Mouse (Mus musculus) lung, embryonic 14.5 days (tissue): ENCODE data around the gene Sos2. TPM values are rescaled to one million over a fixed set of nuclear protein-coding genes. Genes with fewer than 3 reads are reported as not detected.

Source experiments
- ATAC-seq: fragments of 200-750 bp; cut with Nextera tagmentation; 2 replicates; pipeline ENCODE4 v1.8.0; 2017; ENCODE audit warnings: mild to moderate bottlenecking, moderate TSS enrichment, moderate library complexity; ENCODE audit not compliant: insufficient read depth
- DNase-seq: peaks from one replicate; pipeline ENCODE4 v3.0.0-alpha.2; 2015
- H3K27ac ChIP-seq: fragments of 300-500 bp; sonication (generic); 2 replicates; pipeline ENCODE4 v1.5.1; 2014; ENCODE audit warnings: low read depth, mild to moderate bottlenecking, moderate library complexity
- H3K27me3 ChIP-seq: fragments of 300-500 bp; sonication (generic); 2 replicates; pipeline ENCODE4 v1.6.1; 2014; ENCODE audit warnings: low read length, control low read depth; ENCODE audit not compliant: insufficient read depth
- H3K36me3 ChIP-seq: fragments of 300-500 bp; sonication (generic); 2 replicates; pipeline ENCODE4 v1.6.1; 2014; ENCODE audit warnings: control low read depth; ENCODE audit not compliant: insufficient read depth
- H3K4me1 ChIP-seq: fragments of 300-500 bp; sonication (generic); 2 replicates; pipeline ENCODE4 v1.6.1; 2014; ENCODE audit warnings: antibody characterized with exemption, control low read depth; ENCODE audit not compliant: insufficient read depth
- H3K4me2 ChIP-seq: fragments of 300-500 bp; sonication (generic); 2 replicates; pipeline ENCODE4 v1.6.1; 2014; ENCODE audit warnings: mild to moderate bottlenecking
- H3K4me3 ChIP-seq: fragments of 300-500 bp; sonication (generic); 2 replicates; pipeline ENCODE4 v1.5.1; 2014; ENCODE audit warnings: low read depth, low read length
- H3K9ac ChIP-seq: fragments of 300-500 bp; sonication (generic); 2 replicates; pipeline ENCODE4 v1.6.1; 2014
- H3K9me3 ChIP-seq: fragments of 300-500 bp; sonication (generic); 2 replicates; pipeline ENCODE4 v1.6.1; 2016; ENCODE audit warnings: low read depth, low read length, control low read depth
- CTCF ChIP-seq: IDR thresholded peaks from 2 replicates; pipeline ENCODE4 v1.5.1; 2016; ENCODE audit warnings: antibody characterized with exemption, low read depth
- WGBS: fragments of 180-500 bp; shearing (Covaris S2); extraction: QIAGEN DNeasy Blood & Tissue Kit; methylation state at CpG from one replicate; pipeline ENCODE4 v1.1.7; 2014; 5-methylcytosine and 5-hydroxymethylcytosine counted together
- polyA plus RNA-seq: library from polyadenylated mRNA; unstranded; fragments of >200 nt; fragmentation: Nextera tagmentation; extraction: Ambion mirVana; gene quantifications from 2 replicates; pipeline ENCODE4 v1.2.1, GENCODE M21; 2014

The Sos2 gene
- polyA plus RNA-seq, 1 experiment from 2014 or later, result 13.0 TPM

GRCm38 (mm10) chr12:69722857-69723256 is 41.2 kb upstream of the Sos2 start:
- DNase-seq, result no peak
- no peak for TF ChIP-seq CTCF
- Histone ChIP-seq H3K9ac (no peak overlapping the region), H3K4me1 (peaks cover 8% of the 10 kb centered on the region), H3K27ac (no peak overlapping the region), H3K36me3 (peaks cover 12% of the 10 kb centered on the region; the same call in 1 of the 2 replicates), H3K27me3 (no peaks in the 10 kb centered on the region), H3K4me2 (no peak overlapping the region), H3K9me3 (peaks cover 8% of the 10 kb centered on the region), H3K4me3 (no peak overlapping the region)
- no peak for ATAC-seq
- WGBS, result 87% methylated on average over 3 of the region's 3 CpGs

GRCm38 (mm10) chr12:69713628-69714027 is 32.0 kb upstream of the Sos2 start:
- Histone ChIP-seq H3K4me1 (no peaks in the 10 kb centered on the region), H3K36me3 (0 out of 2 replicates have a peak, but pooled peaks cover 3% of the 10 kb centered on the region), H3K9ac (no peak overlapping the region), H3K27me3 (no peaks in the 10 kb centered on the region), H3K27ac (no peak overlapping the region), H3K4me3 (no peak overlapping the region), H3K9me3 (no peaks in the 10 kb centered on the region; the same call in 1 of the 2 replicates), H3K4me2 (no peak overlapping the region)
- DNase-seq (no peak), ATAC-seq (no peak)
- no peak for TF ChIP-seq CTCF

DNA sequence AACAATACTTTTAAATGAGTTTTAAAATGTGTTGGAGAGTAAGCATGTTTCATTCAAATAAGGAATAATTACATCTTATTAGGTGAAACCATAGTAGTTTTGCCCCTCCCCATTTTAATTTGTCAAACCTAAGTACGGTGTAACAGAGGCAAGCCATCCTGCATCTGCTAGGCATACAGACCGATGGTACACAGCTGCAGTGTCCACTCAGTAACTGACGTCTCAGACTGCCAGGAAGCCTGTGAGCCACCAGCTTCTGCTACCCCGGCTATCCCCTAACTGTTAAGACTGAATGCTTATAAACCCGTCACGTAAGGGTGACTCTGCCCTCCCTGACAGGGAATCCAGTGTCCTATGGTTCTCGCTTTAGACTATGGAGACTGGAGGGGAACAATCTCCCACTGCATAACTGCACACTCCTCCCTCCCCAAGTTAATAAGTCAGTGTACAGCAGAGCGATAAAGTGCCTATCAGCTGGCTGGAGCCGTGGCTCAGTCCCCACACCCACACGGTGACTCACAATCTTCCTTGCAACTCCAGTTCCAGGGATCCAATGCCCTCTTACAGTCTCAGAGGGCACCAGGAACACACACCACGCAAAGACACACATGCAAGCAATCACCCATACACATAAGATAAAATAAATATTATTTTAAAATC is 23.3 kb upstream of the Sos2 start:
- Histone ChIP-seq H3K9me3 (no peaks in the 10 kb centered on the region), H3K36me3 (peaks cover 12% of the 10 kb centered on the region; the same call in 1 of the 2 replicates), H3K27me3 (no peaks in the 10 kb centered on the region), H3K27ac (no peak overlapping the region), H3K9ac (no peak overlapping the region), H3K4me2 (no peak overlapping the region), H3K4me1 (no peaks in the 10 kb centered on the region), H3K4me3 (no peak overlapping the region)
- WGBS, result 60% methylated on average over 11 of the region's 11 CpGs
- no peak for TF ChIP-seq CTCF
- ATAC-seq (no peak), DNase-seq (no peak)

DNA sequence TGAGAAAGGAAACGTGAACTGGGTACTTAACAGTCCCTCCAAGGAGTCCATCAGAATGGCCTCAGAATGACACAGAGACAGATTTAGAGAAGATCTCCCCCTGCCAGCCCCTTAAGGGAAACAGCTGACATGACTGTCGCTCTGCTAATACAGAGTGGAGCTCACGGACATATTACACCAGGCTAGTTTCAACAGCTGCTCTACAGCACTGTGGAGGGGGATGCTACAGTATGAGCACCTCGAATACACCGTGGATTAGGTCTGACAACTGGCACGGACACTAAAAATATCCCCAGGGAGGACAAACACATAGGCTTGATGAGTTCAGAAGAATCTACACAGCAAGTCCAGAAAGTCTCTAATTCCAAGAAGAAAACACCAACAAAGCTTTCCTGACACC is 16.7 kb upstream of the Sos2 start:
- WGBS, result 82% methylated on average over 6 of the region's 6 CpGs
- DNase-seq, result no peak
- H3K27ac ChIP-seq, result no peak overlapping the region
- peaks cover 11% of the 10 kb centered on the region for H3K36me3 ChIP-seq
- ATAC-seq, result no peak
- no peaks in the 10 kb centered on the region for H3K27me3 ChIP-seq
- no peak overlapping the region for H3K9ac ChIP-seq
- no peaks in the 10 kb centered on the region for H3K4me1 ChIP-seq
- H3K9me3 ChIP-seq, result no peaks in the 10 kb centered on the region
- no peak for TF ChIP-seq CTCF
- H3K4me2 ChIP-seq, result no peak overlapping the region
- H3K4me3 ChIP-seq, result no peak overlapping the region

- Histone ChIP-seq H3K9me3 (no peaks in the 10 kb centered on the region), H3K36me3 (peaks cover 5% of the 10 kb centered on the region), H3K27ac (no peak overlapping the region), H3K4me1 (no peaks in the 10 kb centered on the region), H3K9ac (no peak overlapping the region), H3K4me2 (no peak overlapping the region), H3K4me3 (no peak overlapping the region), H3K27me3 (no peaks in the 10 kb centered on the region)
- no peak for ATAC-seq
- peak; percentile 81 for DNase-seq
- peak; percentile 71 for TF ChIP-seq CTCF
- 76% methylated on average over 5 of the region's 5 CpGs for WGBS
Observed at GRCm38 (mm10) chr12:69696746-69697145, 15.1 kb upstream of the Sos2 start.

DNA sequence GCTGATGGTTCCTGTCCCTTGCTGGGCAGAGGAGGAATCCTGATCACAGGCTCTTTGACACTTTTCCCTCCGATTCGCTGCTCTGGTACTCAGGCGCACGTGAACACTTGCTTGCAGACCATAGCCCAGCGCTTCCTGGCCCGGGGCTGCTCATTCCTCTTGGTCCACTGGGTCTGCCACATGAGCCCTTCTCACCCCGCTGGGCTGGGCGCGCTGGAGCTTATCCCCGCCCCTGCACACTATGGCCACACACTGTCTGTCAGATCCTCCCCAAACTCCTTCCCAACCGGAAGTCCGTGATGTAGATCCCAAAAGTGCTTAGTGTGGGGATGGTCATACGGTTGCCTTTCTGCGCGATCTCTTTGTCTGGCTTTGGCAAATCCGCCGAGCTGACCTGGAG is 11.8 kb upstream of the Sos2 start:
- Histone ChIP-seq H3K4me1 (no peaks in the 10 kb centered on the region), H3K4me3 (no peak overlapping the region), H3K27ac (no peak overlapping the region), H3K36me3 (peaks cover 3% of the 10 kb centered on the region; the same call in 1 of the 2 replicates), H3K4me2 (no peak overlapping the region), H3K27me3 (no peaks in the 10 kb centered on the region), H3K9ac (no peak overlapping the region), H3K9me3 (no peaks in the 10 kb centered on the region)
- no peak for TF ChIP-seq CTCF
- no peak for ATAC-seq
- DNase-seq, result no peak
- WGBS, result 83% methylated on average over 17 of the region's 17 CpGs

GRCm38 (mm10) chr12:69690714-69691113 is 9.1 kb upstream of the Sos2 start:
- no peak overlapping the region for H3K9ac ChIP-seq
- no peak overlapping the region for H3K4me3 ChIP-seq
- 87% methylated on average over 4 of the region's 4 CpGs for WGBS
- no peak overlapping the region for H3K4me2 ChIP-seq
- no peak for ATAC-seq
- peaks cover 3% of the 10 kb centered on the region; the same call in 1 of the 2 replicates for H3K36me3 ChIP-seq
- H3K9me3 ChIP-seq, result no peaks in the 10 kb centered on the region
- H3K27ac ChIP-seq, result no peak overlapping the region
- H3K27me3 ChIP-seq, result no peaks in the 10 kb centered on the region
- TF ChIP-seq CTCF, result no peak
- no peak for DNase-seq
- no peaks in the 10 kb centered on the region for H3K4me1 ChIP-seq
